Mouse (Mus musculus) layer of hippocampus, adult 2 months (tissue): ENCODE measurements around the gene Crtc1. TPM values are rescaled to one million over a fixed set of nuclear protein-coding genes. Genes with fewer than 3 reads are reported as not detected.

Experiments
- DNase-seq, 2 experiments: peaks; one replicate each; pipeline ENCODE4 v3.0.0; 2022; ENCODE audit warnings: low spot score in 2 of 2
- H3K27ac ChIP-seq: fragments of 200-600 bp; 2 replicates; pipeline ENCODE4 v1.8.1; 2022
- H3K4me3 ChIP-seq: fragments of 200-600 bp; 2 replicates; pipeline ENCODE4 v1.8.1; 2022; ENCODE audit warnings: mild to moderate bottlenecking
- CTCF ChIP-seq: fragments of 200-600 bp; conservative IDR thresholded peaks from 2 replicates; pipeline ENCODE4 v1.8.1; 2022; ENCODE audit warnings: antibody characterized with exemption, mild to moderate bottlenecking, moderate library complexity
- long read RNA-seq, 2 experiments: library from polyadenylated mRNA; stranded (forward); transcript quantifications; one replicate each; pipeline ENCODE4 v2.0.0; 2021; ENCODE audit warnings: borderline mapping rate in 2 of 2
- total RNA-seq, 2 experiments: library from RNA; stranded (reverse); gene quantifications; 2 replicates each; pipeline ENCODE4 v1.2.3; 2021

Crtc1 gene
- 100 to 1,000 TPM; 191 to 208 TPM for total RNA-seq
- long read RNA-seq, experiment 1, full-length matches to known transcripts: 97 of 258 reads
- long read RNA-seq, experiment 1, partial matches to known transcripts: 135 of 258 reads
- long read RNA-seq, experiment 1, other reads (novel, unspliced or antisense): 26 of 258 reads
- long read RNA-seq, experiment 2, full-length matches to known transcripts: 107 of 299 reads
- long read RNA-seq, experiment 2, partial matches to known transcripts: 17 of 299 reads
- long read RNA-seq, experiment 2, other reads (novel, unspliced or antisense): 175 of 299 reads

GRCm38 (mm10) chr8:70439055-70439847 lies at the start of gene Crtc1:
Gene Crtc1 (minus strand): TSS chr8:70439579.
- H3K27ac ChIP-seq: peak within 1 kb of the TSS; percentile 96
- DNase-seq: peak; percentile 96 to 98
- peak within 1 kb of the TSS; percentile 90 for H3K4me3 ChIP-seq
- TF ChIP-seq CTCF: no peak

- Histone ChIP-seq H3K4me3 (peak overlapping the region; percentile 28), H3K27ac (no peak overlapping the region)
- no peak for DNase-seq
- TF ChIP-seq CTCF: no peak
Measured at GRCm38 (mm10) chr8:70488931-70489470, 49.6 kb upstream of the Crtc1 start.

- no peak for DNase-seq
- peak overlapping the region; percentile 28 for H3K27ac ChIP-seq
- H3K4me3 ChIP-seq: peak overlapping the region; percentile 43
- no peak for TF ChIP-seq CTCF
Measured at GRCm38 (mm10) chr8:70487993-70488796, 48.8 kb upstream of the Crtc1 start.

GRCm38 (mm10) chr8:70486941-70487520 lies 47.7 kb upstream of the Crtc1 start, which contains the start of gene Tmem59l:
Gene Tmem59l (minus strand): TSS chr8:70487358.
- peak; percentile 51 to 60 for DNase-seq
- H3K27ac ChIP-seq: peak within 1 kb of the TSS; percentile 97
- no peak for TF ChIP-seq CTCF

GRCm38 (mm10) chr8:70486191-70486681 lies 46.9 kb upstream of the Crtc1 start:
- no peak for DNase-seq
- TF ChIP-seq CTCF: no peak
- H3K27ac ChIP-seq: peak overlapping the region; percentile 97
- peak overlapping the region; percentile 81 for H3K4me3 ChIP-seq

More at GRCm38 (mm10) chr8:70486941-70487520, 47.7 kb upstream of the Crtc1 start, which contains the start of gene Tmem59l:
- H3K4me3 ChIP-seq: peak within 1 kb of the TSS; percentile 81

- no peak for DNase-seq
- no peak overlapping the region for H3K4me3 ChIP-seq
- no peak for TF ChIP-seq CTCF
- H3K27ac ChIP-seq: peak overlapping the region; percentile 91; the same call in 1 of the 2 replicates
Measured at GRCm38 (mm10) chr8:70482943-70483342, 43.6 kb upstream of the Crtc1 start.

- Histone ChIP-seq H3K27ac (peak overlapping the region; percentile 91), H3K4me3 (no peak overlapping the region)
- DNase-seq: peak; percentile 72 to 90
- TF ChIP-seq CTCF: peak; percentile 27; the same call in 1 of the 2 replicates
Measured at GRCm38 (mm10) chr8:70481908-70482307, 42.5 kb upstream of the Crtc1 start.

GRCm38 (mm10) chr8:70477269-70477982 lies 38.0 kb upstream of the Crtc1 start:
- H3K27ac ChIP-seq: no peak overlapping the region
- DNase-seq: no peak
- TF ChIP-seq CTCF: no peak
- peak overlapping the region; percentile 97 for H3K4me3 ChIP-seq

- no peak for TF ChIP-seq CTCF
- DNase-seq: peak; percentile 91 to 94
- peak within 1 kb of the TSS; percentile 97 for H3K27ac ChIP-seq
- peak within 1 kb of the TSS; percentile 97 for H3K4me3 ChIP-seq
Measured at GRCm38 (mm10) chr8:70476333-70477268, 37.2 kb upstream of the Crtc1 start, which contains the start of gene Klhl26. Gene Klhl26 (minus strand): TSS chr8:70476968.

GRCm38 (mm10) chr8:70471856-70472255 lies 32.5 kb upstream of the Crtc1 start:
- no peak overlapping the region for H3K4me3 ChIP-seq
- no peak overlapping the region for H3K27ac ChIP-seq
- no peak for TF ChIP-seq CTCF
- DNase-seq: no peak

GRCm38 (mm10) chr8:70469938-70470337 lies 30.6 kb upstream of the Crtc1 start:
- Histone ChIP-seq H3K4me3 (no peak overlapping the region), H3K27ac (peak overlapping the region; percentile 88)
- DNase-seq: no peak
- no peak for TF ChIP-seq CTCF
